Mouse (Mus musculus): ENCODE measurements around the gene Zfp990.
"Not testable (repeated sequence)": the region's sequence is repeated elsewhere in the genome, so short reads cannot be mapped to it uniquely, and the experiment has no call there.

The Zfp990 gene

GRCm38 (mm10) chr4:145510459-145510858 is at the start of gene Zfp990:
TSS of gene Zfp990 (plus strand) at chr4:145510759.
- DNase-seq (ENCODE audit: low spot score in 2 of 2), result not testable (repeated sequence)

GRCm38 (mm10) chr4:145463553-145464253 is 46.9 kb upstream of the Zfp990 start:
- not testable (repeated sequence) for DNase-seq (ENCODE audit: low spot score in 2 of 2)

DNA sequence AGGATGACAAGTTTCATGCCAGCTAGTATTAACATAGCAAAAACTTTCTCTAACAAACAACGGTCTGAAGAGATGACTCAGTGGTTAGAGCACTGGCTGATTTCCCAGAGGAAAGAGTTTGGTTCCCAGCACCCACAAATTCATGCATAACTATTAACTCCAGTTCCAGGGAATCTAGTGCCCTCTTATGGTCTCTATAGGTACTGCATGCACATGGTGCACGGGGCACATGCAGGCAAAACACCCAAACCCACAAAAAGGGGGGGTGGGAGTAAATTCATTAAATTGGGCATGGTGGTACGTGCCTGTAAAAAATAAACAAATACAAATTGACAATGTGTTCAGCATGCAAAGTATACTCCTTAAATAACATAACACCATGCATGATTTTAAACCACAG is 32.4 kb upstream of the Zfp990 start:
- DNase-seq (ENCODE audit: low spot score in 2 of 2), result no peak

- not testable (repeated sequence) for DNase-seq (ENCODE audit: low spot score in 2 of 2)
Observed at GRCm38 (mm10) chr4:145480699-145481098, 29.9 kb upstream of the Zfp990 start.

DNA sequence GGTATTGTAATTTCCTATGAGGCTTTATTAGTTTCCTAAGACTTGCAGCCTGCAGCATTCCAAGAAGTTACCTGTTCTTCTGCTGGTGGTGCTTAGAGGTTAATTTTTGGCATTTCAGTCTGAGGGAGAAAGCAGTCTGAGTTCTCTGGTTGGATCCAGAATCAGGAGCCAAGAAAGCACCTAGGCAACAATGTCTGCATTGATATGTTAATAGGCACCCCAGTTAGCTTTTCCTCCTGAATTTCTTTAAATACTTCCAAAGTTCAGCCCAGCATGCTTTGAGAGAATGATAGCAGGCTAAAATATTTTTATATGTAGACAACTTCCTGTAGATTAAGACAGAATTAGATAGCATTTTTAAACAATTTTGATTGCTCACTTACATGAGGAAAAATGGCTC is 21.2 kb upstream of the Zfp990 start:
- DNase-seq (ENCODE audit: low spot score in 2 of 2), result no peak

GRCm38 (mm10) chr4:145492132-145492531 is 18.4 kb upstream of the Zfp990 start:
- DNase-seq (ENCODE audit: low spot score in 2 of 2), result no peak

DNA sequence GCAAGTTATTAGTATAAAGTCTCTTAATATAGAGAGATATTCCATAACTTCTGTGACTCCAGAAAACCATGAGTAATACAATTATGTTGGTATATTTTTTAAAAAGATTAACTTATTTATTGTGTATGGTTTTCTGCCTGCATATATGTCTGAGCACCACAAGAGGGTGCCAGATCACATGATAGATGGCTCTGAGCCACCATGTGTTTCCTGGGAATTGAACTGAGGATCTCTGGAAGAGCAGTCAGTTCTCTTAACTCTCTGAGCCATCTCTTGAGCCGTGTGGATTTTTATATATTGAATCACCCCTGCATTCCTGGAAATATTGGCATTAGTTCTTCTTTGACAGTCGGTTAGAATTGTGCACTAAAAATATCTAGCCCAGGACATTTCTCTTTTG is 17.2 kb upstream of the Zfp990 start:
- DNase-seq (ENCODE audit: low spot score in 2 of 2), result not testable (repeated sequence)

DNA sequence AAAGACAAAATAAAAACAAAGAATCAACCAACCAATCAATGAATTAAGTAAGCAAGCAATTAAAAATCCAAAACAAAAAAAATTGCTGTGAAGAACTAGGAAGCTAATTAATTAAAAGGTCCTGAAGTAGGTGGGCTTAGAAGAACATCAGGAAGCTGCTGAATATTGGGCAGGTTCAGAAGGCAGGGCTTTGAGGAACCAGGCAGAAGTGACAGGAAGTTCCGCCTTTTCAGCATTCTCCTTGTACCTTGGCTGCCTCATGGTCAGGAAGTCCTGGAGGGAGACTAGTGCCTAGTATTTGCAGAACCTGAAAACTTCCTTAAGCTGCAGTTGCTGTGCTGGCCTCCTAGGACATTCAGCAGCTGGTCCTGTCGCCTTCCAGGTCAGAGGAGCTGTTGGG is 4.1 kb downstream of the Zfp990 start:
- DNase-seq (ENCODE audit: low spot score in 2 of 2), result not testable (repeated sequence)

- not testable (repeated sequence) for DNase-seq (ENCODE audit: low spot score in 2 of 2)
Observed at GRCm38 (mm10) chr4:145515776-145516565, 5.4 kb downstream of the Zfp990 start.

GRCm38 (mm10) chr4:145517391-145517790 is 6.8 kb downstream of the Zfp990 start:
- not testable (repeated sequence) for DNase-seq (ENCODE audit: low spot score in 2 of 2)

GRCm38 (mm10) chr4:145543861-145544260 is 33.3 kb downstream of the Zfp990 start:
- not testable (repeated sequence) for DNase-seq (ENCODE audit: low spot score in 2 of 2)

GRCm38 (mm10) chr4:145545106-145545505 is 34.5 kb downstream of the Zfp990 start:
- DNase-seq (ENCODE audit: low spot score in 2 of 2), result not testable (repeated sequence)

DNA sequence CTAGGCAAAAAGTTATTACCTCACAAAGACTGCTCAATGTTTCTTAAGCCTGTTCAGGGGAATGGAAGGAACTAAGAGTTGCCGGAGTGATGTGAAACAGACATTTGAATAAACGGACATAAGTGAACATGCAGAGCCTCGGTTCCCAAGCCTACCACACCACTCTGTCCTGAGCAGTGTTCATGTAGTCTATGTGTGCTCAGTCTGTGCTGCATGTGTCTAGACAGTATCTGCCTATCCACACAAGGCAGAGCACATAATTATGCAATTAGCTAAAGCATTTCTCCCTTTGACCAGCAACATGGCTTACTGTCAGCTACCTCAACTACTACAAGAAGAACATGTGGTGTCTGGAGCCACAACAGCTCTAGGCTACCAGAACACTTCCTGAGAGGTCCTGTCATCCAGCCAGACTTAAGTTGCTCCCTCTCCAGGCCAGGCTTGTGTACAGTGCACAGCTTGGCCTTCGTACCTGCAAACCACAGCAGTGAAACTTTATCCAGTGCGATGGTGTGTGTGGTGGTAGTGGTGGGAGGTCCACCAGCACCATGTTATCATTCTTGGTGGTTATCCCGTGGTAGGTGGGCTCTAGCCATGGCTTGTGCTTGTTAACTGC is 35.3 kb downstream of the Zfp990 start:
- DNase-seq (ENCODE audit: low spot score in 2 of 2), result not testable (repeated sequence)

- not testable (repeated sequence) for DNase-seq (ENCODE audit: low spot score in 2 of 2)
Observed at GRCm38 (mm10) chr4:145546477-145546876, 35.9 kb downstream of the Zfp990 start.

GRCm38 (mm10) chr4:145556680-145557079 is 46.1 kb downstream of the Zfp990 start:
- DNase-seq (ENCODE audit: low spot score in 2 of 2), result no peak

- DNase-seq (ENCODE audit: low spot score in 2 of 2), result no peak
Observed at GRCm38 (mm10) chr4:145559505-145560099, 49.0 kb downstream of the Zfp990 start.

DNA sequence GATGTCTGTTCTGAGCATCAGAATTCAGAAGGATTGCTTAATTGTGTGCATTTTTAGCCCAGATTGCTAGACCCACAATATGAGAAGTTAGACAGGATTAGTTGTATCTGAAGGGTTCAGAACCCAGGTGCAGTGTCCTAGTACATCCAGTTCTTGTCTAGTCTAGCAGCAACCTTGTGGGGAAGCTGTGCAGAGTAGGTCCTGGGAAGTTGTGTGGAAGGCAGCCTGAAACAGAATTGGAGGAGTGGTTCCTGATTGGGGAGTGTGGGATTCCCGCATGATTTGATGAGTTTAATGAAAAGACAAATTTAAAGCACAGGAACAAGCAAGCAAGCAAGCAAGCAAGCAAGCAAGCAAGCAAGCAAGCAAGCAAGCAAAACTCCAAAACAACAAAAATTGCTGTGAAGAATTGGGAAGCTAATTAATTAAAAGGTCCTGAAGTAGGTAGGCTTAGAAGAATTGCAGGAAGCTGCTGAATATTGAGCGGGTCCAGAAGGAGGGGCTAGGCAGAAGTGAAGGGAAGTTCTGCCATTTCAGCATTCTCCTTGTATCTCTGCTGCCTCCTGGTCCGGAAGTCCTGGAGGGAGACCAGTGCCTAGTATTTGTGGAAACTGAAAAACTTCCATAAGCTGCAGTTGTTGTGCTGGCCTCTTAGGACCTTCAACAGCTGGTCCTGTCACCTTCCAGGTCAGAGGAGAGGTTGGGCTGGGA is 53.7 kb downstream of the Zfp990 start:
- no peak for DNase-seq (ENCODE audit: low spot score in 2 of 2)

GRCm38 (mm10) chr4:145570461-145570860 is 59.9 kb downstream of the Zfp990 start:
- DNase-seq (ENCODE audit: low spot score in 2 of 2), result not testable (repeated sequence)

GRCm38 (mm10) chr4:145576623-145577022 is 66.1 kb downstream of the Zfp990 start:
- DNase-seq (ENCODE audit: low spot score in 2 of 2), result not testable (repeated sequence)

DNA sequence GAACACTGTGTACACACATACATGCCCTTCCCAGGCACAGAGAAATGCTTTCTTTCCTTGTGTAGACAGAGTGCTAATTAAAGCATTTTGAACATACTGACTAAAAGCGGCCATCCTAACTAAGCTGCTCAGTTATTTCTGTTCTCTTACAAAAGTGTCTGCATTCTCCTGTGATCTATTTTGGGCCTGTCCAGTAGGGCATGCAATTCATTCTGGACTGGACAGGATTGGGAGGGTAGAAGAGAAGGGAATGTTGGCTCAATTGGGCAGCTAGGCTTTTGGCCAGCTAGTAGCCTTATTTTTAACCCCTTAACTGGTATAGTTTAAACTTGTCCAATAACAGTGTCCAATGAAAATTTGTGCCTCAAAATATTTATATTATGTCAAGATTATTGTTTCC is 69.8 kb downstream of the Zfp990 start:
- DNase-seq (ENCODE audit: low spot score in 2 of 2), result not testable (repeated sequence)

GRCm38 (mm10) chr4:145585078-145585477 is 74.5 kb downstream of the Zfp990 start, which contains the start of gene Gm13212:
TSS of gene Gm13212 (plus strand) at chr4:145585166.
- DNase-seq (ENCODE audit: low spot score in 2 of 2), result not testable (repeated sequence)

Data from frontal cortex, postnatal 36 days (tissue).